ENCODE assay signal across 8 mouse cellular contexts in the genomic region with DNA sequence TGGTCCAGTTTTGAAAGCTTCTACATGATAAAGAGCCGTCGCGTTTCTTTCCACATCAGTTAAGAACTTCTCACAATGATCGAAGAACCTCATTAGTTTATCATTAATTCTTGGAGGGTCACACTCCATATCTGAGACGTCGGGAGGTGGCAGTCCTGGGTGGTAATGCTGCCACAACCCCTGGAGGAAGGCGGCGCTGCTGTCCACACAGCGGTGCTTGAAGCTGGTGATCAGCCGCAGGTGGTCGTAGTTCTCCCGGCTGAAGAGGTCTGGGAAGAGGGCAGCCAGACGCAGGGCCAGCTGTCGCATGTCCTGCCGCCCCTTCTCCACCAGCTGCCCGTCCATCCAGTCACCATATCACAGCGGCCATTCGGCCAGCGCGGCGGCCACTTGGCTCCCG.
DNase-seq lines count a peak whose midpoint lies in the region; ATAC-seq lines count a peak whose summit lies in the region.
"Not testable (repeated sequence)": the region's sequence is repeated elsewhere in the genome, so short reads cannot be mapped to it uniquely, and the experiment has no call there.

No protein-coding gene starts in this region.

- ATAC-seq in cerebellum, adult (ENCODE audit: insufficient number of reproducible peaks, low FRiP score, low TSS enrichment), result peak; percentile 36; the same call in 1 of the 2 replicates
- ATAC-seq in frontal cortex, adult (ENCODE audit: low TSS enrichment), result peak; percentile 77
- ATAC-seq in hindbrain, embryonic 15.5 days (ENCODE audit: low FRiP score, low read depth), result not testable (repeated sequence)
- ATAC-seq in kidney, embryonic 15.5 days (replicated peaks; ENCODE audit: low FRiP score), result 0 out of 2 replicates have a peak, but pooled peaks have one; percentile 18
- ATAC-seq in liver, embryonic 13.5 days (ENCODE audit: low read depth), result peak; percentile 63
- peak; percentile 75 for ATAC-seq in megakaryocyte-erythroid progenitor cell, adult 5-6 weeks (replicated peaks; ENCODE audit: low FRiP score, low TSS enrichment, poor library complexity, severe bottlenecking)
- 0 out of 2 replicates have a peak, but pooled peaks have one; percentile 17 for ATAC-seq in midbrain, embryonic 16.5 days
- ATAC-seq in neutrophil, adult 5-6 weeks (ENCODE audit: extremely low read depth, insufficient number of reproducible peaks, low FRiP score, poor library complexity, severe bottlenecking), result peak; percentile 56; the same call in 1 of the 2 replicates

- H3K9ac ChIP-seq in hindbrain, embryonic 15.5 days; kidney, embryonic 15.5 days; liver, embryonic 13.5 days; midbrain, embryonic 16.5 days (ENCODE audit: low read depth, low read length): not testable (repeated sequence)

- H3K27ac ChIP-seq in hindbrain, embryonic 15.5 days (replicated peaks); kidney, embryonic 15.5 days; liver, embryonic 13.5 days; midbrain, embryonic 16.5 days (ENCODE audit: low read length): not testable (repeated sequence)

- not testable (repeated sequence) for H3K4me1 ChIP-seq in hindbrain, embryonic 15.5 days (replicated peaks); kidney, embryonic 15.5 days; liver, embryonic 13.5 days (replicated peaks); midbrain, embryonic 16.5 days (ENCODE audit: control insufficient read depth, insufficient read depth, low read length)

- not testable (repeated sequence) for H3K36me3 ChIP-seq in hindbrain, embryonic 15.5 days; kidney, embryonic 15.5 days; liver, embryonic 13.5 days; midbrain, embryonic 16.5 days (ENCODE audit: control insufficient read depth, insufficient read depth, low read length)

- not testable (repeated sequence) for H3K9me3 ChIP-seq in hindbrain, embryonic 15.5 days; kidney, embryonic 15.5 days (replicated peaks); liver, embryonic 13.5 days (replicated peaks); midbrain, embryonic 16.5 days (replicated peaks; ENCODE audit: control insufficient read depth, low read length, poor library complexity, severe bottlenecking)

- H3K4me2 ChIP-seq in hindbrain, embryonic 15.5 days, result 0 out of 2 replicates have a peak overlapping the region, but pooled peaks have one; percentile 9
- H3K4me2 ChIP-seq in kidney, embryonic 15.5 days; liver, embryonic 13.5 days; midbrain, embryonic 16.5 days (ENCODE audit: low read length): not testable (repeated sequence)

- not testable (repeated sequence) for H3K27me3 ChIP-seq in hindbrain, embryonic 15.5 days; kidney, embryonic 15.5 days; liver, embryonic 13.5 days; midbrain, embryonic 16.5 days (ENCODE audit: control insufficient read depth, insufficient read depth, low read depth, low read length)

- not testable (repeated sequence) for DNase-seq in liver, embryonic 13.5 days

- H3K4me3 ChIP-seq in hindbrain, embryonic 15.5 days; kidney, embryonic 15.5 days (replicated peaks); liver, embryonic 13.5 days (replicated peaks); midbrain, embryonic 16.5 days (ENCODE audit: low read depth, low read length): not testable (repeated sequence)

- WGBS in hindbrain, embryonic 15.5 days, result 34% methylated on average over 22 of the region's 22 CpGs
- 34% methylated on average over 22 of the region's 22 CpGs for WGBS in kidney, embryonic 15.5 days
- 30% methylated on average over 22 of the region's 22 CpGs for WGBS in liver, embryonic 13.5 days (ENCODE audit: insufficient replicate concordance)
- WGBS in midbrain, embryonic 16.5 days, result 35% methylated on average over 22 of the region's 22 CpGs
